Mouse (Mus musculus) stomach, embryonic 16.5 days (tissue): Measurements from ENCODE around the gene Mthfd1l. TPM values are rescaled to one million over a fixed set of nuclear protein-coding genes. Genes with fewer than 3 reads are reported as not detected.
A peak's percentile ranks its signal among the peaks of the same experiment; 100 is the strongest.
"Not testable (repeated sequence)": the region's sequence is repeated elsewhere in the genome, so short reads cannot be mapped to it uniquely, and the experiment has no call there.

Source experiments
- ATAC-seq: fragments of 200-750 bp; cut with Nextera tagmentation; 2 replicates; pipeline ENCODE4 v1.8.0; 2017; ENCODE audit warnings: moderate number of reproducible peaks, moderate TSS enrichment; ENCODE audit not compliant: insufficient read depth, low FRiP score
- H3K27ac ChIP-seq: fragments of 300-500 bp; sonication (generic); 2 replicates; pipeline ENCODE4 v1.5.1; 2014; ENCODE audit warnings: low read length
- H3K27me3 ChIP-seq: fragments of 300-500 bp; sonication (generic); 2 replicates; pipeline ENCODE4 v1.6.1; 2014; ENCODE audit warnings: low read length, control low read depth, mixed read lengths; ENCODE audit not compliant: control insufficient read depth, insufficient read depth
- H3K36me3 ChIP-seq: fragments of 300-500 bp; sonication (generic); 2 replicates; pipeline ENCODE4 v1.6.1; 2014; ENCODE audit warnings: low read length; ENCODE audit not compliant: control insufficient read depth, insufficient read depth
- H3K4me1 ChIP-seq: fragments of 300-500 bp; sonication (generic); 2 replicates; pipeline ENCODE4 v1.6.1; 2014; ENCODE audit warnings: low read length, control low read depth, mixed read lengths; ENCODE audit not compliant: control insufficient read depth, insufficient read depth
- H3K4me2 ChIP-seq: fragments of 300-500 bp; sonication (generic); 2 replicates; pipeline ENCODE4 v1.6.1; 2014; ENCODE audit warnings: low read depth, low read length, mixed read lengths
- H3K4me3 ChIP-seq: fragments of 300-500 bp; sonication (generic); replicated peaks from 2 replicates; pipeline ENCODE4 v1.5.1; 2014; ENCODE audit warnings: mild to moderate bottlenecking, low read length
- H3K9ac ChIP-seq: fragments of 300-500 bp; sonication (generic); 2 replicates; pipeline ENCODE4 v1.6.1; 2014; ENCODE audit warnings: low read length
- H3K9me3 ChIP-seq: fragments of 300-500 bp; sonication (generic); replicated peaks from 2 replicates; pipeline ENCODE4 v1.6.1; 2016; ENCODE audit warnings: low read length, control low read depth; ENCODE audit not compliant: control insufficient read depth
- WGBS: fragments of 180-500 bp; shearing (Covaris S2); extraction: QIAGEN DNeasy Blood & Tissue Kit; methylation state at CpG from one replicate; pipeline ENCODE4 v1.1.7; 2014; 5-methylcytosine and 5-hydroxymethylcytosine counted together
- polyA plus RNA-seq: library from polyadenylated mRNA; unstranded; fragments of >200 nt; fragmentation: Nextera tagmentation; extraction: Ambion mirVana; gene quantifications from 2 replicates; pipeline ENCODE4 v1.2.1, GENCODE M21; 2015

Mthfd1l gene
- polyA plus RNA-seq, 1 experiment from 2014 or later, result 14.0 TPM

DNA sequence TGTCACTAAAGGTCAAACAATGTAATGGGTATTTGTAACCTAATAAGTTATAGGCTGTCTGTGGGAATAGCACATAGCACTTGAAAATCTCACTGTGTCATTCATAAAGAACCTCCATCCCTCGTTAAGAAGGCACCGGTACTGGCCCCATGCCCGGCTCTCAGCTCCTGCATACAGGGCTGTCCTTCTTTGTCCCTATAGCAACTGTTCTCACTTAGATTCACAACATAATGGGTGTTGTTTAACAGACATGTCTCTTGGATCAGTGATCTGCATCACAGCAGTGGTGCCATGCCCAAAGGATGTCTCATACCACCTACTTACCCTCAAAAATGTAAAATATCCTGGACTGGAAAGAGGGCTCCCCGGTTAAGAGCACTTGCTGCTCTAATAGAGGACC is 90.6 kb downstream of the Mthfd1l start:
- no peak overlapping the region for H3K9ac ChIP-seq
- WGBS, result 77% methylated on average over 4 of the region's 4 CpGs
- H3K9me3 ChIP-seq, result no peaks in the 10 kb centered on the region
- peaks cover 8% of the 10 kb centered on the region for H3K4me1 ChIP-seq
- no peak overlapping the region for H3K27ac ChIP-seq
- no peak for ATAC-seq
- H3K36me3 ChIP-seq, result no peaks in the 10 kb centered on the region
- H3K4me2 ChIP-seq, result no peak overlapping the region
- H3K27me3 ChIP-seq, result no peaks in the 10 kb centered on the region
- no peak overlapping the region for H3K4me3 ChIP-seq

DNA sequence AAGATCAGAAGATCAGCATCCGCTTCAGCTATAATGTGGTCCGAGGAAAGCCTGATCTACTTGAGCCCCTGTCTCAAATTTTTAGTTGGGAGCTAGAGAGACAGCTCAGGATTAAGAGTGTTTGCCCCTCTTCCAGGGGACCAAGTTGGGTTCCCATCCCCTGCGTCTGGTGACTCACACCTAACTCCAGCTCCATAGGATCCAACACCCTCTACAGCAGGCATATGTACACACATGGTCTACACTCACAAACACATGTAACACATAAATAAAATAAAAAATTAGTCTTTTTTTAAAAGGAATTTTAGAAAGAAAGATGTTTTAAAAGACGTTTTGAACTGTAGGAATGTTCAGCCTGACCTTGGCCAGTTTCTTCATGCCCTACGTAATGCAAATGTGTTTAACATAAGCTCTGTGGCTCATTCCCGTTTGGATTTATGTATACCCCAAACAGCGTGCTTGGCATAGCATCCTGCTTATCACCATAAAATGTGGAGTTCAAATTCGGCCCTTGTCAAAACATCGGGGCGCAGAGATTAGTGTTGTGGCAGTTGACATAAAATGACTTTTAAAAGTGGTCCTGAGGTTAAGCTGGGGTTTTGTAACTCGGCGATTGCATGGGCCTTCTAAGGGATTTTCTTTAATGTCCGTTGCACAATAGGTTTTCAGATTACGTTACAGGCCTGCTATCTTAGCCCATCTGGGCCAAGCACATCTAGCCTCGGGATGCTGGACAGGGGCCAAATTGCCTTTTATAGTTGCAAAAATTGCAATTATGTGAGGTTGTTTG is 92.6 kb downstream of the Mthfd1l start:
- no peak overlapping the region for H3K9ac ChIP-seq
- H3K4me1 ChIP-seq, result peaks cover 12% of the 10 kb centered on the region
- H3K27me3 ChIP-seq, result no peaks in the 10 kb centered on the region
- H3K9me3 ChIP-seq, result no peaks in the 10 kb centered on the region
- ATAC-seq, result no peak
- H3K27ac ChIP-seq, result peak overlapping the region; percentile 57
- WGBS, result 53% methylated on average over 15 of the region's 15 CpGs
- H3K4me3 ChIP-seq, result no peak overlapping the region
- no peak overlapping the region for H3K4me2 ChIP-seq
- no peaks in the 10 kb centered on the region for H3K36me3 ChIP-seq

DNA sequence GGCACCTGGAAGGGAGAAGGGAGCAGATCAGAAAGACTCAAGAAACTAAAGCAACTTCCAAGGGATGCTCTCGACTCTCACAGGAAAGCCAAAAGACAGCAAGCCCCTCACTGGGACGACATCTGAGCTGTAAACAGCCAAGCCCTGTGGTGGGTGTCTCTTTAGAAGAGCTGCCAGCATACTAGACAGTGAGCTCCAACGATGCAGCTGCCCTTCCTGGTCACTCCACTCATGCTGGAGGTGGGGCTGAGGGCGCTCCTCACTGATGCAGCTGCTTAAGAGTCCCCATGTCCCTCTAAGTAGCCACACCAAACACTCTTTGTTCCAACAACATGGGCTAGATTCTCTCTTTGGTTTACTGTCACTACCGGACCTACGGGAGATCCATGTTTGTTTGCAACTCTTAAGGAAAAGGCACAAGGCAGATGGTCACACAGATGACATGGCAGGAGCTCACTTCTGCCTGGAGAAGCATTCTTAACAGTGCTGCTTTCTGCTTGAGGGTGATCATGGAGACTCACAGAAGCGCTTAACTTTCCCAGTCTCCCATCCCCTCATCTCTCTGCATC is 96.4 kb downstream of the Mthfd1l start:
- no peaks in the 10 kb centered on the region for H3K27me3 ChIP-seq
- H3K4me3 ChIP-seq, result no peak overlapping the region
- no peak overlapping the region for H3K9ac ChIP-seq
- no peaks in the 10 kb centered on the region for H3K9me3 ChIP-seq
- H3K4me1 ChIP-seq, result 0 out of 2 replicates have a peak, but pooled peaks cover 8% of the 10 kb centered on the region
- H3K27ac ChIP-seq, result no peak overlapping the region; the same call in 1 of the 2 replicates
- no peaks in the 10 kb centered on the region for H3K36me3 ChIP-seq
- ATAC-seq, result no peak
- 75% methylated on average over 7 of the region's 7 CpGs for WGBS
- H3K4me2 ChIP-seq, result no peak overlapping the region

DNA sequence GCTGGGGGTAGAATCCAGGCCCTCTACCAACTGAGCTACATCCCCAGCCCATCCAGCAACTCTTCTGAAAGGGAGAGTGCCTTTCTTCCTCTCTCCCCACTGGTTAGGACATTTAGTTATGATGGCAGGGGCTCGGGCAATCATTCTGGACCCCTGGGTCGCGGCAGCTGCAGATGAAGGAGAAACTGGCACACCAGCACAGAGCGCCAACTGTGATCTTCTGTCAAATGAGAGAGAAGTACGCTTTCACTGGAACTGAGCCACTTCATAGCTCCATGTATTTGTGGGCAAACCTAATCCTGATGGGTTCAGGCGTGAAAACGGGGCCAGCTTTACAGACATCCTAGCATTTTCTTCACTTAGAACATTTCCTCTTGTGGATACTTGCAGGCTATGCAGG is 97.1 kb downstream of the Mthfd1l start:
- no peak for ATAC-seq
- H3K4me1 ChIP-seq, result 0 out of 2 replicates have a peak, but pooled peaks cover 8% of the 10 kb centered on the region
- H3K9ac ChIP-seq, result no peak overlapping the region
- H3K4me3 ChIP-seq, result no peak overlapping the region
- no peaks in the 10 kb centered on the region for H3K27me3 ChIP-seq
- WGBS, result 92% methylated on average over 7 of the region's 7 CpGs
- no peaks in the 10 kb centered on the region for H3K9me3 ChIP-seq
- no peaks in the 10 kb centered on the region for H3K36me3 ChIP-seq
- no peak overlapping the region for H3K4me2 ChIP-seq
- H3K27ac ChIP-seq, result no peak overlapping the region

DNA sequence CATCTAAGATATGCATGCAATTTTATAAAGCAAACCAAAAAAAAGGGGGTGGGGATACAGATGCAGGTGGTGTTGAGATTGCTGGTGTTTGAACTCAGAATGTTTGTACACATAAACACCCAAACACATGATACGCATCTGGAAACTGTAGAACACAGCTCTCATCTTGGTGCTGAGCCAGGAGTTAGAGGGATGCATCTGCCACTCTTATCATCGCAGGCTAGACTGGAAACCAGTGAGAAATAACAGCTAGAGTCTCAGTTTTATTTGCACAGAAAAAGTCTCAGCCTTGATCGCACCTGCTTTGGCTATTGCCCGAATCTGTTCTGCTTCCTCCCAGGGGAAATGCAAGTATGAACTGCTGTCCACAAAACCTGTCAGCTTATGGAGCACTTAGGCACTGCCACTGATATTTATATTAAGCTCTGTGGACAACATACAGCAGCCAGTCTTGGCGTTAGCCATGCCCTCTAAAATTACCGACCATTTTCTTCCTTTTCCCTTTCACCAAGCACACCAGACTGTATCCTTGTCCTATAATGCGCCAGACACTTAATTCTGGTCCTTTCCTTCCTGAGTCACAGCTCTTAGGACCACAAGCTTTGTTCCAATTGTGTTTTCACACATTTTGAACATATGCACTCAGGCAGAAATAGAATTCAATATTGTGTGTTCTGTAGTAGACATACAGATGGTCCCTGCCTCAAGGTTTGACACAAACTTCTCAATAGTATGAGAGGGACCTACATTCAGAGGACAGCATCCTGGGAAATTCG is 98.3 kb downstream of the Mthfd1l start:
- H3K4me1 ChIP-seq, result 0 out of 2 replicates have a peak, but pooled peaks cover 5% of the 10 kb centered on the region
- no peaks in the 10 kb centered on the region for H3K27me3 ChIP-seq
- no peaks in the 10 kb centered on the region for H3K9me3 ChIP-seq
- no peak overlapping the region for H3K4me3 ChIP-seq
- WGBS, result 83% methylated on average over 8 of the region's 8 CpGs
- H3K36me3 ChIP-seq, result no peaks in the 10 kb centered on the region
- no peak overlapping the region for H3K4me2 ChIP-seq
- no peak overlapping the region for H3K27ac ChIP-seq
- no peak overlapping the region for H3K9ac ChIP-seq
- ATAC-seq, result no peak

DNA sequence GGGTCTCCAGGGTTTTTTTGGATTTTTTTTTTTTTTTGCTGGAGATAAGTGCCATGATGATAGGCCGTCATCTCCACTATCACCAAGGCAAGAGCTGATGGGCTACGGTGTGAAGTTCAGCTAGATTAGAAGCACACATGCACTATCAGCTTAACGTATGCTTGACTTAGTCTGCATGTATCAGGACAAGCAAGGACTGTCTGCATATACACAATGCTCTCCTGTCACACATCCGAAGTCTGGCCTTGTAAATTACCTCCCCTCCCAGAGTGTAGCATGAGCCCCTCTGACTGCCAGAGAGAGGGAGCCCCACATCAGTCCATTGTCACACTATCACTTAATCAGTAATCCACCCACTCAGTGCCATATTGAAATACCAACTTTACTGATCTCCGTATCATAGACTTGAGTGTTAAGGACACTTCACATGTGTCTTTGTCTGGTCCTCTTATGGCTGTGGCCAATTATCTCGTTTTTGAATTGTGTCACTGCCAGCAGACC is 99.0 kb downstream of the Mthfd1l start:
- Histone ChIP-seq H3K9me3 (no peaks in the 10 kb centered on the region), H3K4me1 (0 out of 2 replicates have a peak, but pooled peaks cover 5% of the 10 kb centered on the region), H3K4me2 (no peak overlapping the region), H3K4me3 (no peak overlapping the region), H3K27me3 (no peaks in the 10 kb centered on the region), H3K36me3 (no peaks in the 10 kb centered on the region), H3K9ac (no peak overlapping the region), H3K27ac (no peak overlapping the region)
- 82% methylated on average over 6 of the region's 6 CpGs for WGBS
- ATAC-seq, result no peak

DNA sequence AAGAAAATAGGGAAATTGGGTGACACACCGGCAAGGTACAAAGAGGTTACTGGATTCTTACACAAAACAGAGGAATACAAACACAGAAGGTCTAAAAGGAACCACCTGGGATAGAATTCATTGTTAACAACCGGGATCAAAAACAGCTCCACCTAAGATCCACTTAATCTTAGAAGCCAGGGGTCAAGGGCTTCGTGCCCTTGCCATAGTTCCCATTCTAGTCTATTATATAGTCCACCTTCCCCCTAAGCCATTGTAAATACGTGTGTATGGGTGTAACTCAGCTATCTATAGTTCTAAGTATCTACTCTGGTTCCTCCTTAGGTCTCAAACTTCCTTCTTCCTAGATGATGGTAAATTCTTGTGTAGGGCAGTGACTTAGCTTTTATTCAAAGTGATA is 99.6 kb downstream of the Mthfd1l start:
- H3K9me3 ChIP-seq, H3K4me3 ChIP-seq, H3K27ac ChIP-seq, H3K36me3 ChIP-seq, H3K9ac ChIP-seq, H3K4me2 ChIP-seq, H3K27me3 ChIP-seq, H3K4me1 ChIP-seq, ATAC-seq: not testable (repeated sequence)
- WGBS, result 70% methylated on average over 4 of the region's 4 CpGs

DNA sequence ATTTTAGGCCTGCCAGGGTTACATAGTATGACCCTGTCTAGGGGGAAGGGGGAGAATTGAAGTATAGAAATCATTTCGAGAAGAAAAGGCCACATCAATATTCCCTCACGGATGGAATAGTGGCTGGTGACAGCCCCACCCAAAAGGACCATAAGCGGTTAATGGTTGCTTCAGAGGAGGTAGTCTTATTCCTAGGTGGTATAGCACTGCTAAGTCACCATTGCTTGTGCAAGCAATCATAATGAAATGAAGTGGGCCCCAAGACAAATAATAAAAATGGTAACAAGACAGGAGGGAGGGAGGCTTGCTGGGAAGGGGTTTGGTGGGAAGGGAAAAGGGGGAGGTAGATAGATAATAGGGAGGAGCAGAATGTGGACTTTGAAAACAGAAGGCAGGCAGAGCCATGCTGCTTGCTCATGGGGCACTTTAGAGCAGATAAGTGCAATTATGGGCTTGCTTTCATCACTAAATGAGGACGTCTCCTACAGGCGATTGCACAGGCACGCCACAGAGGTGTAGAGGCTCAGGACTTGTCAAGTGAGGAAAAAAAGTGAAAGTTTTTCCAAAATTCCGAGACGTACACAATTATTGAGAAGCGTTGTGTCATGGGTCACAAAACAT is 105.4 kb downstream of the Mthfd1l start:
- 69% methylated on average over 9 of the region's 9 CpGs for WGBS
- Histone ChIP-seq H3K36me3 (no peaks in the 10 kb centered on the region), H3K9ac (no peak overlapping the region), H3K27me3 (no peaks in the 10 kb centered on the region), H3K4me2 (no peak overlapping the region), H3K4me3 (no peak overlapping the region), H3K9me3 (no peaks in the 10 kb centered on the region), H3K4me1 (peaks cover 12% of the 10 kb centered on the region), H3K27ac (no peak overlapping the region)
- no peak for ATAC-seq
